Mouse (Mus musculus) stomach, embryonic 15.5 days (tissue): ENCODE measurements at regions not wholly inside any gene's neighbourhood (a gene's known extent, or its start where the extent isn't known, plus 50 kb on each side); places are given as distances from the start of the nearest gene placed in this dataset.
"Not testable (repeated sequence)": the region's sequence is repeated elsewhere in the genome, so short reads cannot be mapped to it uniquely, and the experiment has no call there.

Source experiments
- ATAC-seq: fragments of 200-750 bp; cut with Nextera tagmentation; 2 replicates; pipeline ENCODE4 v1.8.0; 2017; ENCODE audit warnings: low read depth, moderate number of reproducible peaks, moderate TSS enrichment; ENCODE audit not compliant: insufficient read depth, low FRiP score
- H3K27ac ChIP-seq: fragments of 300-500 bp; sonication (generic); 2 replicates; pipeline ENCODE4 v1.5.1; 2015; ENCODE audit warnings: mild to moderate bottlenecking, inconsistent platforms
- H3K27me3 ChIP-seq: fragments of 300-500 bp; sonication (generic); replicated peaks from 2 replicates; pipeline ENCODE4 v1.6.1; 2015; ENCODE audit warnings: inconsistent platforms
- H3K36me3 ChIP-seq: fragments of 300-500 bp; sonication (generic); 2 replicates; pipeline ENCODE4 v1.6.1; 2015; ENCODE audit warnings: inconsistent platforms
- H3K4me1 ChIP-seq: fragments of 300-500 bp; sonication (generic); 2 replicates; pipeline ENCODE4 v1.6.1; 2015; ENCODE audit warnings: inconsistent platforms
- H3K4me2 ChIP-seq: fragments of 300-500 bp; sonication (generic); 2 replicates; pipeline ENCODE4 v1.6.1; 2015; ENCODE audit warnings: mild to moderate bottlenecking, inconsistent platforms
- H3K4me3 ChIP-seq: fragments of 300-500 bp; sonication (generic); replicated peaks from 2 replicates; pipeline ENCODE4 v1.5.1; 2015; ENCODE audit warnings: inconsistent platforms
- H3K9ac ChIP-seq: fragments of 300-500 bp; sonication (generic); 2 replicates; pipeline ENCODE4 v1.6.1; 2015; ENCODE audit warnings: inconsistent platforms
- H3K9me3 ChIP-seq: fragments of 300-500 bp; sonication (generic); 2 replicates; pipeline ENCODE4 v1.6.1; 2016; ENCODE audit warnings: inconsistent platforms
- WGBS: fragments of 180-500 bp; shearing (Covaris S2); methylation state at CpG from one replicate; pipeline ENCODE4 v1.1.7; 2015; 5-methylcytosine and 5-hydroxymethylcytosine counted together

DNA sequence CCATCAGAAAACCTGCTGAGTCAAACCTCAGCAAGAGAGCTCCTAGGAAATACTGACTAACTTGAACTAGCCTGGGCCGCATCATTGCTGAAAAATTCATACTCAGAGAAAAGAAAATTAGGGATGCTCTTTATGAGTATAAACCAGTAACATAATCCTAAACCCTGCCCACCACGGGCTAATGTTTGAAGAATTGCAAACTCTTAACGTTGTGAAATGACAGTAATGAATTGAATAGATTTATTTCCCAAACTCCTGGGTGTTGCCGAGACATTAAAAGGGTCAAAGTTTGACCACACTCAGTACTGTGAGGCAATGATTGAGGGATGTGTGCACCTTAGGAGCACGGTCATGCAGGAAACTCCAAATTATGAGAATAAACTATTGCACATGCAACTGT is 125.3 kb downstream of the Gipc2 start:
- 47% methylated on average over 5 of the region's 5 CpGs for WGBS
- no peak overlapping the region for H3K4me3 ChIP-seq
- no peaks in the 10 kb centered on the region for H3K9me3 ChIP-seq
- H3K27me3 ChIP-seq: no peaks in the 10 kb centered on the region
- H3K27ac ChIP-seq: no peak overlapping the region
- no peak overlapping the region for H3K9ac ChIP-seq
- no peaks in the 10 kb centered on the region for H3K4me1 ChIP-seq
- no peaks in the 10 kb centered on the region for H3K36me3 ChIP-seq
- no peak for ATAC-seq
- H3K4me2 ChIP-seq: no peak overlapping the region

DNA sequence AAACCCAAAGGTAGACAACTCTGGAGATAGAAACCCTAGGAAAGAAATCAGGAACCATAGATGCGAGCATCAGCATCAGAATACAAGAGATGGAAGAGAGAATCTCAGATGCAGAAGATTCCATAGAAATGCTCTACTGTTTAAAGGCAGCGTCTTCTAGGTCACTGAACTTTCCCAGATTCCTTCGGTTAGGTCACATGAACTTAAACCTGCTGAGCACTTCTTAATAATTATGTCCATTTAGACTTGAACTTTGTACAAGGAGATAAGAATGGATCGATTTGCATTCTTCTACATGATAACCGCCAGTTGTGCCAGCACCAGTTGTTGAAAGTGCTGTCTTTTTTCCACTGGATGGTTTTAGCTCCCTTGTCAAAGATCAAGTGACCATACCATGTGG is 129.2 kb downstream of the Gipc2 start:
- H3K4me2 ChIP-seq, H3K27me3 ChIP-seq, H3K27ac ChIP-seq, ATAC-seq, H3K4me3 ChIP-seq, H3K9me3 ChIP-seq, H3K36me3 ChIP-seq, H3K9ac ChIP-seq, H3K4me1 ChIP-seq: not testable (repeated sequence)
- 72% methylated on average over 5 of the region's 5 CpGs for WGBS

GRCm38 (mm10) chr3:152035416-152035815 is 130.6 kb downstream of the Gipc2 start:
- no peak overlapping the region for H3K4me3 ChIP-seq
- no peaks in the 10 kb centered on the region for H3K27me3 ChIP-seq
- 69% methylated on average over 5 of the region's 5 CpGs for WGBS
- H3K4me1 ChIP-seq: no peaks in the 10 kb centered on the region
- no peaks in the 10 kb centered on the region for H3K36me3 ChIP-seq
- H3K4me2 ChIP-seq: no peak overlapping the region
- H3K9me3 ChIP-seq: no peaks in the 10 kb centered on the region
- no peak for ATAC-seq
- no peak overlapping the region for H3K9ac ChIP-seq
- H3K27ac ChIP-seq: no peak overlapping the region

DNA sequence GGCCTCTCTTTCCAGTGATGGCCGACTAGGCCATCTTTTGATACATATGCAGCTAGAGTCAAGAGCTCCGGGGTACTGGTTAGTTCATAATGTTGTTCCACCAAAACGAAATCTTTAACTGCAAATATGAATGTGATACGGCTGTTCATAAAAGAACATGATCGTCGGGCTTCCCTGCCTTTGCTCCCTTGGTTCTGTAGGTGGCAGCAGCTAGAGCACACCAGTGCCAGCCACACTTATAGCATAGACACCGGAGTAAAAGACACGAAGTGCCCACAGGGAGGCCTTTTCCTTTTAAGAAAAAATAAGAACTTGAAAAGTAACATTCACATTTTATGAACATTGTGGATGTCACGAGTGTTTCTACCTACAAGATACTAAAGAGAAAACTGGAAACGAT is 131.3 kb downstream of the Gipc2 start:
- WGBS: 81% methylated on average over 10 of the region's 10 CpGs

GRCm38 (mm10) chr3:152034221-152034620 is 131.8 kb downstream of the Gipc2 start:
- Histone ChIP-seq H3K9ac (no peak overlapping the region), H3K27ac (no peak overlapping the region), H3K9me3 (no peaks in the 10 kb centered on the region), H3K4me3 (no peak overlapping the region), H3K36me3 (no peaks in the 10 kb centered on the region), H3K4me1 (no peaks in the 10 kb centered on the region), H3K4me2 (no peak overlapping the region), H3K27me3 (no peaks in the 10 kb centered on the region)
- 70% methylated on average over 2 of the region's 2 CpGs for WGBS
- ATAC-seq: no peak

More for the DNA sequence above, 131.3 kb downstream of the Gipc2 start:
- H3K4me2 ChIP-seq: no peak overlapping the region
- H3K4me1 ChIP-seq: no peaks in the 10 kb centered on the region
- no peaks in the 10 kb centered on the region for H3K9me3 ChIP-seq
- no peaks in the 10 kb centered on the region for H3K36me3 ChIP-seq
- no peaks in the 10 kb centered on the region for H3K27me3 ChIP-seq
- no peak overlapping the region for H3K4me3 ChIP-seq
- no peak overlapping the region for H3K9ac ChIP-seq
- no peak overlapping the region for H3K27ac ChIP-seq
- no peak for ATAC-seq

GRCm38 (mm10) chr3:152032663-152033318 is 133.2 kb downstream of the Gipc2 start:
- H3K27me3 ChIP-seq: no peaks in the 10 kb centered on the region
- 49% methylated on average over 3 of the region's 3 CpGs for WGBS
- no peak overlapping the region for H3K4me2 ChIP-seq

GRCm38 (mm10) chr3:152028695-152029094 is 137.3 kb downstream of the Gipc2 start:
- H3K27me3 ChIP-seq: no peaks in the 10 kb centered on the region
- no peaks in the 10 kb centered on the region for H3K36me3 ChIP-seq
- no peaks in the 10 kb centered on the region for H3K9me3 ChIP-seq
- H3K4me3 ChIP-seq: no peak overlapping the region
- no peak for ATAC-seq
- H3K4me1 ChIP-seq: no peaks in the 10 kb centered on the region
- H3K27ac ChIP-seq: no peak overlapping the region
- WGBS: 61% methylated on average over 1 of the region's 1 CpGs
- no peak overlapping the region for H3K4me2 ChIP-seq
- no peak overlapping the region for H3K9ac ChIP-seq

More at GRCm38 (mm10) chr3:152032663-152033318, 133.2 kb downstream of the Gipc2 start:
- Histone ChIP-seq H3K9ac (no peak overlapping the region), H3K4me3 (no peak overlapping the region), H3K27ac (no peak overlapping the region), H3K9me3 (no peaks in the 10 kb centered on the region), H3K36me3 (no peaks in the 10 kb centered on the region), H3K4me1 (no peaks in the 10 kb centered on the region)
- ATAC-seq: no peak

- no peak overlapping the region for H3K4me2 ChIP-seq
- H3K4me3 ChIP-seq: no peak overlapping the region
- 82% methylated on average over 4 of the region's 4 CpGs for WGBS
- H3K9me3 ChIP-seq: no peaks in the 10 kb centered on the region
- H3K27ac ChIP-seq: no peak overlapping the region
- H3K9ac ChIP-seq: no peak overlapping the region
- H3K27me3 ChIP-seq: no peaks in the 10 kb centered on the region
- H3K4me1 ChIP-seq: no peaks in the 10 kb centered on the region
- no peaks in the 10 kb centered on the region for H3K36me3 ChIP-seq
- ATAC-seq: no peak
Measured at GRCm38 (mm10) chr3:152026034-152026433, 140.0 kb downstream of the Gipc2 start.

DNA sequence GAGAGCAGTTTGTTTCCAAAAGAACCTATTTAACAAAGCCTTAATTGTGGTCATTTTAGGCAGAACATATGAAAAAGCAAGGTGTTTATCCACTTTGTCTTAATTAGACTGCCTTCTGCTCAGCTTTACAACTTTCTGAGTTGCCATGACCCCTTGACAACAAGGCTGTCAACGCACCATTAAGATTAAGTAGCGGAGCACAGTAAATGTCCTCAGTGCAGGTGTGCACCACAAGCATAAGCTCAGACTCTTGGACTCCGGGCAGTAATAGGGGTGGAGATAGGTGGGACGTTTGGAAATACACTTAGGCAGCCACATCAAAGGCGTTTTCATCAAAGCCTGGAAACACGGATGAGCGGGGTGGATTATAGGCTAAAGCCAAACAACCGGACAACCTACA is 140.9 kb downstream of the Gipc2 start:
- no peak overlapping the region for H3K4me2 ChIP-seq
- no peaks in the 10 kb centered on the region for H3K9me3 ChIP-seq
- no peaks in the 10 kb centered on the region for H3K4me1 ChIP-seq
- H3K27me3 ChIP-seq: no peaks in the 10 kb centered on the region
- no peak for ATAC-seq
- H3K4me3 ChIP-seq: no peak overlapping the region
- no peak overlapping the region for H3K27ac ChIP-seq
- H3K36me3 ChIP-seq: no peaks in the 10 kb centered on the region
- WGBS: 77% methylated on average over 8 of the region's 8 CpGs
- H3K9ac ChIP-seq: no peak overlapping the region

- no peaks in the 10 kb centered on the region for H3K9me3 ChIP-seq
- no peaks in the 10 kb centered on the region for H3K36me3 ChIP-seq
- H3K4me1 ChIP-seq: no peaks in the 10 kb centered on the region
- 47% methylated on average over 4 of the region's 4 CpGs for WGBS
- no peak overlapping the region for H3K9ac ChIP-seq
- H3K4me3 ChIP-seq: no peak overlapping the region
- no peak overlapping the region for H3K27ac ChIP-seq
- H3K27me3 ChIP-seq: no peaks in the 10 kb centered on the region
- H3K4me2 ChIP-seq: no peak overlapping the region
- ATAC-seq: no peak
Measured at GRCm38 (mm10) chr3:152006747-152007146, 159.3 kb downstream of the Gipc2 start.

- Histone ChIP-seq H3K4me2 (no peak overlapping the region), H3K4me3 (no peak overlapping the region), H3K27me3 (no peaks in the 10 kb centered on the region), H3K4me1 (no peaks in the 10 kb centered on the region), H3K27ac (no peak overlapping the region), H3K36me3 (no peaks in the 10 kb centered on the region), H3K9ac (no peak overlapping the region), H3K9me3 (no peaks in the 10 kb centered on the region)
- ATAC-seq: no peak
- 82% methylated on average over 3 of the region's 3 CpGs for WGBS
Measured at GRCm38 (mm10) chr3:152005366-152006025, 160.5 kb downstream of the Gipc2 start.

GRCm38 (mm10) chr3:152004411-152004955 is 161.5 kb downstream of the Gipc2 start:
- Histone ChIP-seq H3K4me1 (no peaks in the 10 kb centered on the region), H3K4me2 (no peak overlapping the region), H3K36me3 (no peaks in the 10 kb centered on the region), H3K9ac (no peak overlapping the region), H3K9me3 (no peaks in the 10 kb centered on the region), H3K27me3 (no peaks in the 10 kb centered on the region), H3K4me3 (no peak overlapping the region), H3K27ac (no peak overlapping the region)
- 80% methylated on average over 7 of the region's 7 CpGs for WGBS
- ATAC-seq: no peak
